Mouse (Mus musculus): ENCODE data around the gene Fabp2.

- TF ChIP-seq EP300 (IDR thresholded peaks at IDR 0.05; ENCODE audit: insufficient read depth, low read depth, low read length): no peak
- TF ChIP-seq CTCF (IDR thresholded peaks at IDR 0.05; ENCODE audit: low read depth, low read length): no peak
Observed at GRCm38 (mm10) chr3:122871596-122871995, 23.3 kb upstream of the Fabp2 start.
